Mouse (Mus musculus) neural tube, embryonic 11.5 days (tissue): ENCODE measurements around the gene Slc5a4b. TPM values are rescaled to one million over a fixed set of nuclear protein-coding genes. Genes with fewer than 3 reads are reported as not detected.

Experiments used
- ATAC-seq: fragments of 200-750 bp; cut with Nextera tagmentation; 2 replicates; pipeline ENCODE4 v1.8.0; 2017; ENCODE audit warnings: moderate number of reproducible peaks, mild to moderate bottlenecking, moderate TSS enrichment, moderate library complexity; ENCODE audit not compliant: insufficient read depth, low FRiP score, low TSS enrichment
- DNase-seq: peaks from one replicate; pipeline ENCODE4 v3.0.0-alpha.2; 2015; ENCODE audit warnings: low spot score
- H3K27ac ChIP-seq: fragments of 300-500 bp; sonication (generic); 2 replicates; pipeline ENCODE4 v1.5.1; 2014; ENCODE audit warnings: low read depth, mild to moderate bottlenecking, low read length
- H3K27me3 ChIP-seq: fragments of 300-500 bp; sonication (generic); 2 replicates; pipeline ENCODE4 v1.6.1; 2014; ENCODE audit warnings: mild to moderate bottlenecking, low read length, mixed read lengths; ENCODE audit not compliant: control insufficient read depth, insufficient read depth
- H3K36me3 ChIP-seq: fragments of 300-500 bp; sonication (generic); 2 replicates; pipeline ENCODE4 v1.6.1; 2014; ENCODE audit warnings: mild to moderate bottlenecking, low read length, moderate library complexity, mixed read lengths; ENCODE audit not compliant: control insufficient read depth, insufficient read depth
- H3K4me1 ChIP-seq: fragments of 300-500 bp; sonication (generic); 2 replicates; pipeline ENCODE4 v1.6.1; 2014; ENCODE audit warnings: low read length, mixed read lengths; ENCODE audit not compliant: control insufficient read depth, insufficient read depth
- H3K4me2 ChIP-seq: fragments of 300-500 bp; sonication (generic); 2 replicates; pipeline ENCODE4 v1.6.1; 2014; ENCODE audit warnings: low read depth, mild to moderate bottlenecking, moderate library complexity
- H3K4me3 ChIP-seq: fragments of 300-500 bp; sonication (generic); 2 replicates; pipeline ENCODE4 v1.5.1; 2014; ENCODE audit warnings: low read depth, low read length
- H3K9ac ChIP-seq: fragments of 300-500 bp; sonication (generic); 2 replicates; pipeline ENCODE4 v1.6.1; 2014; ENCODE audit warnings: mild to moderate bottlenecking, low read length
- H3K9me3 ChIP-seq: fragments of 300-500 bp; sonication (generic); 2 replicates; pipeline ENCODE4 v1.6.1; 2016; ENCODE audit warnings: low read length; ENCODE audit not compliant: control insufficient read depth
- WGBS: fragments of 180-500 bp; shearing (Covaris S2); extraction: QIAGEN DNeasy Blood & Tissue Kit; methylation state at CpG from one replicate; pipeline ENCODE4 v1.1.7; 2014; 5-methylcytosine and 5-hydroxymethylcytosine counted together
- polyA plus RNA-seq: library from polyadenylated mRNA; unstranded; fragments of >200 nt; fragmentation: Nextera tagmentation; extraction: Ambion mirVana; gene quantifications from 2 replicates; pipeline ENCODE4 v1.2.1, GENCODE M21; 2014

The Slc5a4b gene
- not detected in 2 replicates for polyA plus RNA-seq

DNA sequence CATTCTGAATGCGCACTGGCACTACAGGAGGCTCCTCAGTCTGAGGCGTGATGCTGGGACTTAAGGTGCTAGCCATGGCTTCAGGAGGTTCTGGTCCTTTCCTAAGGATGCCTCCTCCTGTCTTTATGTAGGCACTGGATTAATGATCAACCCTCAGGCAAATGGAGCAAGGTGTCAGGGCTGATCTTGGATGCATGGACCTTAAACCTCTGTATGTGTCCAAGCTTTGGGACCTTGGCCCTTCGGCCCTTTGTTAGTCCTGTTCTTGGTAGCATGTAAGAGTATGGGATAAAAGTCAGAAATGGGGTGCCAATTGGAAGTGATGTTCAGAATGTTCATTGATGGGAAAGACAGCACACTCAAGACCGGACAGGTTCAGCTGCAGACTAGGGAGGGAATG is at the start of gene Slc5a4b:
TSS of gene Slc5a4b (minus strand) at position 101 of the 400 bp plus-strand sequence.
- Histone ChIP-seq H3K4me1 (no peaks in the 10 kb centered on the region), H3K27ac (no peak within 1 kb of the TSS), H3K9me3 (no peaks in the 10 kb centered on the region), H3K36me3 (no peaks in the 10 kb centered on the region), H3K9ac (no peak within 1 kb of the TSS), H3K4me3 (no peak within 1 kb of the TSS), H3K27me3 (no peaks in the 10 kb centered on the region), H3K4me2 (no peak within 1 kb of the TSS)
- DNase-seq (no peak), ATAC-seq (no peak)
- WGBS, result 93% methylated on average over 4 of the region's 4 CpGs

DNA sequence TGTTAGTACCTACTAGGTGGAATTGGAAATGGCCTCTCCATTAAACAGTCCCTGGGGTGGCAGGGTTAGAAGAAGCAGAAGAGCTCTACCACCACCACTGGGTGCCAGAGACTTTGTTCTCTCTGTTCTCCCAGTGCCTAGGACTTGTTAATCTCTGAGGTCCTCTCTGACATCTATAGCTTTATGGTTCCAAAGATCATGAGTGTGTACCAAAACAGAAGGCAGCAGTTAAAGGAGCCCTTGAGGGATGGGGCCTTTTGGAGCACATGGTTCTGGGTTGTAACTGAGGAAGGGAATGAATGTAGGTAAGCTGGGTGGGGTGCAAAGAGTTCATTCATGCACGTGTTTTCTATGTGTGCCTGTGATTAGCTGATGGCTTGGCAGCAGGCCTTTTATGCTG is 47.2 kb upstream of the Slc5a4b start:
- H3K4me2 ChIP-seq, result no peak overlapping the region
- no peaks in the 10 kb centered on the region for H3K36me3 ChIP-seq
- WGBS, result 70% methylated on average over 1 of the region's 1 CpGs
- H3K9me3 ChIP-seq, result no peaks in the 10 kb centered on the region
- no peaks in the 10 kb centered on the region for H3K4me1 ChIP-seq
- H3K4me3 ChIP-seq, result no peak overlapping the region
- H3K27ac ChIP-seq, result no peak overlapping the region
- no peak overlapping the region for H3K9ac ChIP-seq
- ATAC-seq, result no peak
- no peak for DNase-seq
- no peaks in the 10 kb centered on the region for H3K27me3 ChIP-seq

GRCm38 (mm10) chr10:76157528-76157927 is 46.8 kb upstream of the Slc5a4b start:
- no peak overlapping the region for H3K27ac ChIP-seq
- no peak overlapping the region for H3K4me3 ChIP-seq
- WGBS, result 84% methylated on average over 5 of the region's 5 CpGs
- H3K4me1 ChIP-seq, result no peaks in the 10 kb centered on the region
- DNase-seq, result no peak
- no peak overlapping the region for H3K4me2 ChIP-seq
- H3K9me3 ChIP-seq, result no peaks in the 10 kb centered on the region
- no peaks in the 10 kb centered on the region for H3K27me3 ChIP-seq
- no peak for ATAC-seq
- no peaks in the 10 kb centered on the region for H3K36me3 ChIP-seq
- H3K9ac ChIP-seq, result no peak overlapping the region

- H3K9ac ChIP-seq, result no peak overlapping the region
- WGBS, result 88% methylated on average over 7 of the region's 7 CpGs
- no peak overlapping the region for H3K27ac ChIP-seq
- no peak overlapping the region for H3K4me3 ChIP-seq
- H3K36me3 ChIP-seq, result no peaks in the 10 kb centered on the region
- H3K4me1 ChIP-seq, result no peaks in the 10 kb centered on the region
- ATAC-seq (no peak), DNase-seq (no peak)
- H3K27me3 ChIP-seq, result no peaks in the 10 kb centered on the region
- no peak overlapping the region for H3K4me2 ChIP-seq
- no peaks in the 10 kb centered on the region for H3K9me3 ChIP-seq
Observed at GRCm38 (mm10) chr10:76155911-76156310, 45.1 kb upstream of the Slc5a4b start.

DNA sequence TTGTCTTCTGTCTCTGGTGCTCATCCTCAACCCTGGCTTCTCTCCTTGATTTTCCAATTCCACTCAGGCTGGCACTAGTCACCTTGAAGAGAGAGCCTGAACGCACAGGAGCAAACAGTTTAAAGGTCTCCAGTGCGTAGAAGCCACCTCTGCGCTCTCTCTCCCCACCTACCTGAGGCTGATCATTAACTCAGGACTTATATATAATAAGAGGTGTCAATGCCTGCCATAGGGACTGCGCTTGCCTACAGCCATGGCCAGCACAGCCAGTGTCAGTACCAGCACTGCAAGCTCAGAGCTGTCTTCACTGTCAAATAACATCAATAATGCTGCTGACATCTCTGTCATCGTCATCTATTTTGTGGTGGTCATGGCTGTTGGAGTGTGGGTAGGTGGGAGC is 36.5 kb upstream of the Slc5a4b start, which contains the start of gene Slc5a4a:
TSS of gene Slc5a4a (plus strand) at position 174 of the 400 bp plus-strand sequence.
- Histone ChIP-seq H3K9me3 (no peaks in the 10 kb centered on the region), H3K27ac (no peak within 1 kb of the TSS), H3K4me3 (no peak within 1 kb of the TSS), H3K4me2 (no peak within 1 kb of the TSS), H3K4me1 (no peaks in the 10 kb centered on the region), H3K27me3 (no peaks in the 10 kb centered on the region), H3K36me3 (no peaks in the 10 kb centered on the region), H3K9ac (no peak within 1 kb of the TSS)
- 93% methylated on average over 5 of the region's 5 CpGs for WGBS
- ATAC-seq (no peak), DNase-seq (no peak)

- no peaks in the 10 kb centered on the region for H3K9me3 ChIP-seq
- WGBS, result 73% methylated on average over 8 of the region's 8 CpGs
- no peak overlapping the region for H3K27ac ChIP-seq
- H3K9ac ChIP-seq, result no peak overlapping the region
- H3K4me3 ChIP-seq, result no peak overlapping the region
- no peaks in the 10 kb centered on the region for H3K36me3 ChIP-seq
- no peaks in the 10 kb centered on the region for H3K4me1 ChIP-seq
- DNase-seq, result no peak
- no peak overlapping the region for H3K4me2 ChIP-seq
- no peak for ATAC-seq
- H3K27me3 ChIP-seq, result no peaks in the 10 kb centered on the region
Observed at GRCm38 (mm10) chr10:76146846-76147245, 36.1 kb upstream of the Slc5a4b start.

DNA sequence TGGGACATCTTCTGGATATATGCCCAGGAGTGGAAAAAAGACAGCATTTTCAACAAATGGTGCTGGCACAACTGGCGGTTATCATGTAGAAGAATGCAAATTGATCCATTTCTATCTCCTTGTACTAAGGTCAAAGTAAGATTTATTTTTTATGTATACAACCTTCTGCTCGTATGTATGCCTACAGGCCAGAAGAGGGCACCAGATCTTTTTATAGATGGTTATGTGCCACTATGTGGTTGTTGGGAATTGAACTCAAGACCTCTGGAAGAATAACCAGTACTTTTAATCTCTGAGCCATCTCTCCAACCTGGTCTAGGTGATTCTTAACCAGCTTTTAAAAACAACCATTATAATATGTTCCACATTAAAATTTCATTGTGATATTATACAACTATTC is 25.6 kb upstream of the Slc5a4b start:
- H3K9me3 ChIP-seq, result no peaks in the 10 kb centered on the region
- no peaks in the 10 kb centered on the region for H3K27me3 ChIP-seq
- ATAC-seq (no peak), DNase-seq (no peak)
- H3K27ac ChIP-seq, result no peak overlapping the region
- no peaks in the 10 kb centered on the region for H3K4me1 ChIP-seq
- no peak overlapping the region for H3K4me3 ChIP-seq
- H3K4me2 ChIP-seq, result no peak overlapping the region
- WGBS, result 92% methylated on average over 2 of the region's 2 CpGs
- no peaks in the 10 kb centered on the region for H3K36me3 ChIP-seq
- no peak overlapping the region for H3K9ac ChIP-seq

DNA sequence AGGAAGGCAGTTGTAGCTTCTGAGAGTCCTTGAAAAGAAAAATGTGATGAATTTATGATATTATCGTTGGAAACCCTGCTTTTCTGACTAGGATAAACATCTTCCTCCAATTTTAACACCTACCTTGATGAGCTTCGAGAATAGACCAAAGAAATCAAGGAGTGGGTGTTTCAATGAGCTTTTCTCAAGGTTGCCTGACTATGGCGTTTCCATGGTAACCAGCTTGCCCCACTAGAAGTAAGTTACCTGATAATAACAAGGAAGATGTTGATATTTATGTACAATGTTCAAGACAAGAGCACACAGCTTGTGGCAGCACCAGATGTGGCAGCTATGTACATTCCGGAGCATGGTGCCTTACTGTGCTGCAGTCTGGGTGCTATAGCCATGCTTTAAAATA is 21.7 kb upstream of the Slc5a4b start:
- Histone ChIP-seq H3K4me3 (no peak overlapping the region), H3K27ac (no peak overlapping the region), H3K9ac (no peak overlapping the region), H3K27me3 (no peaks in the 10 kb centered on the region), H3K4me2 (no peak overlapping the region), H3K36me3 (no peaks in the 10 kb centered on the region), H3K4me1 (no peaks in the 10 kb centered on the region), H3K9me3 (no peaks in the 10 kb centered on the region)
- ATAC-seq, result no peak
- 78% methylated on average over 4 of the region's 4 CpGs for WGBS
- DNase-seq, result no peak

DNA sequence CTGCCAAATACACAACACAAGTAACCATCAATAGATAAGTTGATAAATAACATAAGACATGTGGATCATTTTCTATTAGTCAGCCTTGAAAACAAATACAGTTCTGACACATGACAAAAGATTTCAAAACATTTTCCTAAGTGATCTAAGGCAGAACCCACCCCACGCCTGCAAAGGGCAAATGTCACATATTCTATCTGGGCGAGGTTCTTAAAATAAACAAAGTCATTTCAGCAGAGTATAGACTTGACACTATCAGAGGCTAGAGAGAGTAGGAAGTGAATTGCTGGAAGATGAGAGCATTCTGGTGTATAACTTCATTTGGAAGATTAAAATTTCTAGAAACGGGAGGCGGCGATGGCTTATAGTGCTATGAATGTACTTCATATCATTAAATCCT is 10.7 kb upstream of the Slc5a4b start:
- no peaks in the 10 kb centered on the region for H3K36me3 ChIP-seq
- ATAC-seq (no peak), DNase-seq (no peak)
- no peak overlapping the region for H3K27ac ChIP-seq
- WGBS, result 82% methylated on average over 5 of the region's 5 CpGs
- no peak overlapping the region for H3K4me2 ChIP-seq
- H3K27me3 ChIP-seq, result no peaks in the 10 kb centered on the region
- H3K9me3 ChIP-seq, result no peaks in the 10 kb centered on the region
- no peak overlapping the region for H3K4me3 ChIP-seq
- no peaks in the 10 kb centered on the region for H3K4me1 ChIP-seq
- no peak overlapping the region for H3K9ac ChIP-seq
